Mouse (Mus musculus) olfactory bulb, adult 2 months (tissue): Measurements from ENCODE around the gene Actn4.

ENCODE experiments used
- CTCF ChIP-seq: fragments of 200-500 bp; IDR thresholded peaks from 2 replicates; pipeline ENCODE4 v1.5.1; 2012; ENCODE audit warnings: low read depth, mild to moderate bottlenecking, low read length, moderate library complexity; ENCODE audit not compliant: insufficient read depth
- POLR2A ChIP-seq: fragments of 200-500 bp; IDR thresholded peaks from 2 replicates; pipeline ENCODE4 v1.6.1; 2012; ENCODE audit warnings: mild to moderate bottlenecking, low read depth, low read length, moderate library complexity; ENCODE audit not compliant: insufficient read depth

DNA sequence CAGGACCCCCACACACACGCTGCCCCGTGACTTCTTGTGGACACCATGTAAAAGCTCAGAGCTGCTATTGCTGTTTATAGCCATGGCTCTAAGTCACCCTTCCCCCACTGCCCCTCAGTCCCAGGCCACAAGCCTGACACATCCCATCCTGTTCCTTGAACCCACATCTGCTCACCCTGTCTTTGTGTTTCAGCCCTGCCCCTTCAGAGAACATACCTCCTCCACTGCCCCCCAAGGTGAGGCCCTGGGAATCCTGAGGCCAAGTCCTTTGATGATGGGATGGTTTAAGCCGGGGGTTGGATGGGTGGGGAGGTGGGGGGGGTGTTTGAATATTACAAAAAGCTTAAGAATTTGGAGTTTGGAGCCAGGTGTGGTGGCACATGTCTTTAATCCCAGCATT is 30.9 kb upstream of the Actn4 start:
- TF ChIP-seq CTCF = no peak
- no peak for TF ChIP-seq POLR2A
